In genomic region chr1:93721557-93721956, GRCm38 (mm10) we compare ENCODE assay signal across 14 mouse cellular contexts. TPM values are rescaled to one million over a fixed set of nuclear protein-coding genes. Genes with fewer than 3 reads are reported as not detected.
"Had no signal": no experiment of that assay in that cellular context is flagged by ENCODE, and none has a peak within 500 bp of the region (broad histone marks: within the 10 kb centered on the region; RNA-seq: fewer than 3 reads in every experiment).

No protein-coding gene starts in this region.

- H3K9ac ChIP-seq: limb, embryonic 12.5 days; limb, embryonic 15.5 days; liver, embryonic 14.5 days; liver, postnatal 0 days; lung, embryonic 14.5 days had no signal

- ATAC-seq: lung, postnatal 0 days had no signal

- H3K4me3 ChIP-seq: limb, embryonic 12.5 days; limb, embryonic 15.5 days had no signal

- H3K4me2 ChIP-seq: limb, embryonic 12.5 days; limb, embryonic 15.5 days; liver, embryonic 11.5 days; lung, embryonic 14.5 days had no signal

- DNase-seq: kidney, postnatal 14 days; kidney, postnatal 4 days; left cerebral cortex, postnatal 4 days; liver, postnatal 0 days; lung, embryonic 14.5 days; midbrain, embryonic 14.5 days; thymus, postnatal 25 days had no signal

- H3K9me3 ChIP-seq: limb, embryonic 12.5 days; limb, embryonic 15.5 days had no signal

- H3K27ac ChIP-seq: limb, embryonic 12.5 days; limb, embryonic 15.5 days; liver, embryonic 14.5 days; macrophage had no signal

- H3K4me1 ChIP-seq: limb, embryonic 12.5 days; limb, embryonic 15.5 days had no signal

- H3K27me3 ChIP-seq: limb, embryonic 12.5 days; limb, embryonic 15.5 days had no signal

RNA-seq across cellular contexts. Expression of gene Bok, which starts 36.1 kb away (rescaled TPM):
- total RNA-seq: megakaryocyte, adult 5-6 weeks had no signal
- polyA plus RNA-seq: macrophage had no signal
